Mouse (Mus musculus) R1 (cell line): Measurements from ENCODE around the gene Sec1.

ENCODE experiments used
- DNase-seq: peaks from one replicate; pipeline ENCODE4 v3.0.0-alpha.2; 2018; ENCODE audit warnings: low read depth, low spot score

Gene Sec1

GRCm38 (mm10) chr7:45641391-45642040, 52.7 kb downstream of the Sec1 start:
- no peak for DNase-seq

GRCm38 (mm10) chr7:45640191-45640957, 53.8 kb downstream of the Sec1 start:
- no peak for DNase-seq

GRCm38 (mm10) chr7:45639561-45640027, 54.6 kb downstream of the Sec1 start, which contains the start of gene Mamstr:
Gene Mamstr, plus strand, starts transcription at chr7:45639977.
- DNase-seq: peak; percentile 77

GRCm38 (mm10) chr7:45638623-45639401, 55.4 kb downstream of the Sec1 start:
- DNase-seq: peak; percentile 98

- no peak for DNase-seq
Measured at GRCm38 (mm10) chr7:45637710-45638109, 56.5 kb downstream of the Sec1 start.

- DNase-seq: peak; percentile 52
Measured at GRCm38 (mm10) chr7:45635711-45636688, 58.2 kb downstream of the Sec1 start.

- DNase-seq: peak; percentile 50
Measured at GRCm38 (mm10) chr7:45634946-45635681, 59.1 kb downstream of the Sec1 start.

- peak; percentile 41 for DNase-seq
Measured at GRCm38 (mm10) chr7:45632499-45632898, 61.7 kb downstream of the Sec1 start.

GRCm38 (mm10) chr7:45630064-45630907, 63.9 kb downstream of the Sec1 start:
- peak; percentile 77 for DNase-seq

- DNase-seq: peak; percentile 88
Measured at GRCm38 (mm10) chr7:45628364-45629294, 65.6 kb downstream of the Sec1 start.
